Mouse (Mus musculus) testis, adult 2 months (tissue): ENCODE results near the gene 4931409K22Rik.

Experiments
- CTCF ChIP-seq: fragments of 200-500 bp; IDR thresholded peaks from 2 replicates; pipeline ENCODE4 v1.5.1; 2012; ENCODE audit warnings: low read depth, mild to moderate bottlenecking, inconsistent platforms, low read length, moderate library complexity; ENCODE audit not compliant: control insufficient read depth, insufficient read depth, insufficient replicate concordance
- POLR2A ChIP-seq: fragments of 200-500 bp; IDR thresholded peaks from 2 replicates; pipeline ENCODE4 v1.6.1; 2012; ENCODE audit warnings: low read depth, mild to moderate bottlenecking, inconsistent platforms, low read length, moderate library complexity; ENCODE audit not compliant: control insufficient read depth

DNA sequence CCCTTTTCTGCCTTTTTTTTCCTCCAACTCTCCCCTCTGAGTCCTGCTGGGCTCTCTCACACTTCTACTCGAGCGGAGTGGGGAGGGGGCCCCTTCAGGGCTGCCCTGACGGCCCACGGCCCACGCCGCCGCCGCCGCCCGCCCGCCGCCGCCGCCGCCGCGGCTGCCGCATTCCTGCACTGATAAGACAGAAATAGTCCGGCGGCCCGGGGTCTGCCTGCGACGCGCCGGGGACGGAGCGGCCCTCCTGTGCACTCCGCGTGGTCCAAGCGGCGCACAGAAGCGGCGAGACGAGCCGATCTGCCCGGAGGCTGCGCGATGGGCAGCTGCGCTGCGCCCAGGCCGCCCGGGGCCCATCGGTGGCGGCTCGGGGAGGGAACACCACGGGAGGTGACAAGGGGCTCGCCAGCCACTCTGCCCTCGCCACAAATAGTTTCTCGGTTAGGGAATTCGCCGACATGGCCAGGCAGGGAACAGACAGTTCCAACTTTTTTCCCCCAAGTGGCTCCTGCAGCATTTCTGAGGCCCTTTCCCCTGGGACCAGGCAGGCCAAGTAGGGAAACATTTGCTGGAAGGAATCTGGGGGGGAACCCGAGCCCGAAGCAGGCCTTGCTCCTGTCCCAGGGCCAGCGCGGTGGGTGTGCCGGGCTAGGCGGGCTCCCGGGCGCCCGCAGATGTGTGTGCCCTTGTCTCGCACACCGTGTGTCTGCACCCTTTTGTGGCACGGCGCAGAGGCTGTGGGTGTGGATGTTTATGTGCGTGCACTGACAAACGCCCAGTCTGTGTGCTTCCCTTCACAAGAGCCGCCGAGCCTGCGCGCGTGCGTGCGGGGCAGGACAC is 45.5 kb upstream of the 4931409K22Rik start:
- no peak for TF ChIP-seq CTCF
- TF ChIP-seq POLR2A, result no peak
